Mouse (Mus musculus) liver (tissue): ENCODE measurements around the gene Nlrc5.

Source experiments
- DNase-seq: peaks from one replicate; pipeline ENCODE4 v3.0.0-alpha.2; 2020; ENCODE audit warnings: mixed read lengths

The Nlrc5 gene

DNA sequence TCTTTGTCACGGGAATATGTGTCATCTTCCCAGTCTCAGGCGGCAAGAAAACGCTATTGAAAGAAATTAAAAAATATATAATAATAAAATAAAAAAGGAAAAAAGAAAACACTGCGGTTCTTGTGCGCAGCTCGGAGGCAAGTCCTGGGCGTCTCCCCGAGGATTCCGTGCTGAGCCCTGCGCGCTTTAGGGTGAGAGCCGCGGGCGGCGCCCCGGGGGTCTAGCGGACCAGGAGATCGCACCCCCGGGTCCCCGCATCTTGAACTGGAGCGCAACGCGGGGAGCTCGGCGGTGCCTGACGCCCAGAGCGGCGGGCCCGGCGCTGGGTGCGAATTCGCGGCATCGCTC is 98.3 kb downstream of the Nlrc5 start:
- DNase-seq, result no peak

DNA sequence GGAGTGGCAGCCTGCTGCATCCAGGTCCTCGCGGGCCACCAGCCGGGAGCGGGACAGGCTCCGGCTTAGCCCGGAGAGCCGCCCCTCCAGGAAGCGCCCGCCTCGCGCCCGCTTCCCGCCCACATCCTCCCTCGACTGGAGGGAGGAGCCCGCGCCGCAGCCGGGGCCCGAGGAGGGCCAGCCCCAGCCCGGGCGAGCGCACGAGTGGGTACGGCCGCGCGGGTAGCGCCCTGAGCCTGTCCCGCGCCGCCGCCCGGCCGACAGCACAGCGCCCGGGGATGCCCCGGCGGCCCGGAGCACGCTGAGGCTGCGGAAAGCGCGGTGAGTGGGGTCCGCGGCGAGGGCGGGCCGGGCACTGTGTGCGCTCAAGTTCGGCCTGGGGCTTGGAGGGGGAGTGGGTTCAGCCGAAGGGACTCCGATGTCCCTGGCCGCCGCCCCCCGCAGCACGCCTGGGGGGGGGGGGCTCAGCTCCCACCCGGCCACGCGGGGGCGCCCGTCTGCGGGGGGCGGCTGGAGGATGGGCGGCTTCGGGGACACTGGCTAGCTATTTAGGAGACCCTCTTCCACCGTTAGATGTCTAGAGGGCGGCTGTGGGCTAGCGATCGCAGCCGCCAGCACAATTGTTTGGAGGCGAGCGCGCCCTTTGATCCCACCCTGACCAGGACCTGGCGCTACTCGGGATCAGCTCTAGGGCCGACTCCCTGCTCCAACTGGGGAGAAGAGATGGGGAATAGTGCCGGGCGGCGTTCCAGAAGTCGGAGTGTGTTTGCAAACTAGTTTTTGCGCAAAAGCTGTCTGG is 98.9 kb downstream of the Nlrc5 start, which contains the start of gene Cpne2:
Cpne2 (plus strand) TSS at position 118 of the 799 bp plus-strand sequence.
- peak; percentile 60 for DNase-seq

DNA sequence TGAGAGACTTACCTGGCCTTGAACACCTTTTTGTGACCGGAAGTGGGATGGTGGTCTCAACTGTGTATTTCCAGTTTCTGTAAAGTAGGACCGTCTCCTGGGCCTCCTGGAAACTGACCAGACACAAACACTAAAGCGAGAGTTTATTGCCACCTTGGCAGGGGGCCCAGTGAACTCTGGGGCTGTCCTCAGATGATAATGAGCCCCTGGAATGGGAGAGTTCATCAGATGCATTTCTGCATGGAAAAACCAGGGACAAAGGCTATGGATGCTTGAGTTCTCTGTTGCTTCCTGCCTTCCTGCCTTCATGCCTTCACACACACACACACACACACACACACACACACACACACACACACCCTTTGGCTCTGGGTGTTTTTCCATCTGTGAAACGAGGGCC is 100.5 kb downstream of the Nlrc5 start:
- no peak for DNase-seq

DNA sequence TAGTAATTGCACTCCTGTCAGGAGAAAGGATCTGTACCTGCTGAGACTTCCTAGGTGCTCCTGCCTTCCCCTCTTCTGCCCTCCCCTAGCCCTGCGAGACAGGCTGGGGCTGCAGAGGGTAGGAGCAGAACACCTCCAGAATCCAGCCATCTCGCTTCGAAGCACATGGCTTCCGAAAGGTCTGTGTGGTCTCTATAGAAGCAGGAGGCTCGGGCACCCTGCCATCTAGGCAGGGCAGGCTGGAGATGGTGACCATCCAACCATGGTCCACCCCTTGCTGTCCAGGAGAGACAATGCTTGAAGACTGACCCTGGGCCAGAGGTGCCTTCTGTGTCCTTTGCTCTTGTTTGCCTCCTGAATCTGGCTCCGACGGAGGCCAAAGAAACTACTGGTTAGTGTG is 101.5 kb downstream of the Nlrc5 start:
- DNase-seq, result no peak

DNA sequence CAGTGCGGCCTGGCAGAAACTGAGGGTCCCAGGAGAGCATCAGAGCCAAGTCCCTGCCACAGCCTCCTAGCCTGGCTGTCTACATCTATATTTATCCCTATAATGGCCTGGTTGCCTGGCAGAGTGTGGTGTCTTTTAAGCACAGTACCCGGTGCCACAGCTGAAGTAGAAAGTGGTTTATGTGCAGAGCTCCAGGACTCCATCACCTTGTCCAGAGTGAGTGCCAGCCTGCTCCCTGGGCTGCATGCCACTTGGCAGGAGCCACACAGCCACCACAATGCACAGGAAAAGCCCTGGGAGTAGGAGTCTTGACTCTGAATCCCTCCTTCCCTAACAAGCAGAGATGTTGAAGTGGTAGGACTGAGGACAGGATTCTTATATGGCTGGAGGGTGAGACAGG is 103.3 kb downstream of the Nlrc5 start:
- no peak for DNase-seq

DNA sequence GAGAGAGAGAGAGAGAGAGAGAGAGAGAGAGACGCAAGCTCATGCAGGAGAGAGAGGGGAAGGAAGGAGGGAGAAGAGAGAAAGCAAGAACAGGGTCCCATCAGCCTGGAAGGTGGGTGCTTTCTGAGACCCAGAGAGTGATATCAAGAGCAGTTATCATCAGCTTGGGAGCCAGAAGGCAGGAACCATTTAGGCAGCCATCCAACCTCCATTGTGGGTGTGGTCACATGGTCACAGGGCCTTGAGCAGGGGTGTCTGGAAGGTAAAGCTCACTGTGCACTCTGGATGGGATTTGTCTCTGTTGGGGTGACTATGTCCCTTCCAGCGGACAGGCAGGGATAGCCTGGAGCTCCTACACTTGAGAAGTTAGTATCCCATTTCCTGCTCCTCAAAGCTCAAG is 105.9 kb downstream of the Nlrc5 start:
- DNase-seq, result no peak

DNA sequence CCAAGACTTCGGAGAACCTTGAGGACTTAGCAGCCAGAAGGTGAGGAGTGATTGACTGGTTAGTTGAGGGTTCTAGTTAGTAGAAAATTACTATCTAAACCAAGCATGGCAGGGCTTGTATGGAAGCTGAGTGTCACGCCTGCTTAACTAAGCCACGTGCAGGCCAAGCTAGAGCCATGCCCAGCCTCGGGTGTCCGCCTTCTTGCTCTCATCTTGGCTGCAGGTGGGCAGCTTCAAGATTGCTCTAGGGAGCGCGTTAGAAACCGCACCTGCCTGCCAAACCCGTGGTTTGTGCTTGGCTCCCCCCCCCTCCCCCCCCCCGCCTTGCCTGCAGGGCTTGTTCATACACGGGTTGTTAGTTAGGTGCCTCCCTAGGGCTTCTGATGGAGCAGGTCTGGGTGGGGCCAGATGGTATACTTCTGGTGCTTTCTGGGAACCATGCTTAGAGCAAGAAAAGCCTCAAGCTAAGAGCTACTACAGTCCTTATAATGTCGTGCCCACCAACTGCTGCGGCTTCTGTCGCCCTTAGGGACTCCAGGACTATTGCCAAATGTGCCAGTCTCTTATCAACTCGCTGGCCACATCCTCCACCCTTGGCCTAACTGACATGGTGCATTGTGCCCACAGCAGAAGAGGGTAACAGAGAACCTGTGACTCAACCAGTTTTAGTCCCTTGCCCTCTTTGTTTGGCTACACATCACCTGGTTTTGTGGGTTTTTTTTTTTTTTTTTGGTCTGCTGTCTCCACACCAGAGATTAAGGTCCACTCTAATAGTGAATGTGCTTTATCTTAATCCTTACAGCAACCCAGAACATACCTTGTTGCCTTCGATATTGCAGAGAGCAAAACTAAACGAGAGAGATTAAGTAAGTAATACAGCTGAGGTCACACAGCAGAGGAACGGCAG is 107.0 kb downstream of the Nlrc5 start:
- no peak for DNase-seq

DNA sequence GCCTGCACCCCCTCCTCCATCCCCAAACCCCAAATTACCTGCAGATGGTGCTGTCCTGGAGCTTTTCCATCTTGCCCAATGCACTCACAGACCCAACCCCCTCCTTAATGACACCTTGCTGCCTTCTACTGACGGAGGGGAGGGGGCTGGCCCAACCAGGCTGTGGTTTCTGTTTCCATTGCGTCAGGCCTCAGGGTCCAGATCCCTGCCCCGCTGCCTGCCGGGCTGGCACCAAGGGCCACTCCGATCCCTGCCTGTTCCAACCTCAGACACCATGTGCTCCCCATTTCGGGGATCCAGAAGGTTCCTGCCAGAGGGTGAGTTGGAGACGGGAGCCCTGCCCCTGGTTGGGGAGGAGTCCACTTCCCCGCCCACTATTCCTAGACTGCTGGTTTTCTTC is 109.8 kb downstream of the Nlrc5 start:
- no peak for DNase-seq

DNA sequence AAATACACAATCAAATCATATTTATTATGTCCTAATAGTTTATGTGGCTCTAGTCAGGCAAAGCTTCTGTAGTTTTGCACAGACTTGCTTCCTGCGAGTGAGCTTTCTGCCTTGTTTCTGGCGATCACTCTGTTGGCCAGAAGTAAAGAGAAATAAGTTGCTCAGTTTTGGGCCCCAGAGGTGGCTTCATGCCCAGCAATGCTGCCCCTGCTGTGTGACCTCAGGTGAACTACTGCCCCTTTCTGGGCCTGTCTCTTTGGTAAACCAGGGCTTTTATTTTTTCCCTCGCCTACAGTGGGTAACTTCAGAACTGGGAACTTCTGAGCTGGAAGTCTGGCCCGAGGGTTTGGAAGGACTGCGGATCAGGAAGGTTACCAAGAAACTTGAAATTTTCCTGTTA is 114.9 kb downstream of the Nlrc5 start:
- DNase-seq, result no peak

DNA sequence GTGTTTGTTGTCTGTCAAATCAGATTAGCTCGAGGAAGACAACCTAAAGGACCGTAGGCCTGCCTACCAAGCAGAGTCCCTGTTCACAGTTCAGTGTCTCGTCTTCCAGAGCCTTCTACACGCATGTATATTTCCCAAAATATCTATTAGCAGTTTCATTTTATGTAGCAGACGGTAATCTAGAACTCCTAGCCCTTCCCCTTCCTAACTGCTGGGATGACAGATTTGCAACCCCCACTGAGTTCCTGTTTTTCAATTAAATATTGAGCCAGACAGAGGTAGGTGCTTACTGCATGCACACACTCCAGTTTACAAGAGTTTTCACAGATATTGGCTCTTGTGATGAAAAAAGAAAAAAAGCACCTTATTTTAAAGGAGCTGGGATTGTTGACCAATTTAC is 115.3 kb downstream of the Nlrc5 start:
- DNase-seq, result no peak

DNA sequence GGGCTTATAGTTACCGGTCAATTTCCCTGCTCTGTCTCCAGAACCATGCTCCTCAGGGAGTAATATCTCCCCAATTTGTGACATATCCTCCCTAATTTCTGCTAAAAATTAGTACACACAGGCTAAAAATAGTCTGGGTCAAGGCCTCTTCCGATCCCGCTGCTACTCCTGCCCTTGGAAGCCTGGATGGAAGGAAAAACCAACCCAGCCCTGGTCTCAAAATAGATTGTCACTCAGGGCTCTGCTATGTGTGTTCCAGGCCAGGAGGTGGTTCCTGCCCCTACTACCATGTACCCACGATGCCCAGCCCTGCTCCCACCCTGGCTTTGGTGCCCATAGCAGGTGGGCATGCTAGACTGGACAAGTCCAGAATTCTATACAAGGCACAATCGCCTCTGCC is 115.8 kb downstream of the Nlrc5 start:
- DNase-seq, result no peak

DNA sequence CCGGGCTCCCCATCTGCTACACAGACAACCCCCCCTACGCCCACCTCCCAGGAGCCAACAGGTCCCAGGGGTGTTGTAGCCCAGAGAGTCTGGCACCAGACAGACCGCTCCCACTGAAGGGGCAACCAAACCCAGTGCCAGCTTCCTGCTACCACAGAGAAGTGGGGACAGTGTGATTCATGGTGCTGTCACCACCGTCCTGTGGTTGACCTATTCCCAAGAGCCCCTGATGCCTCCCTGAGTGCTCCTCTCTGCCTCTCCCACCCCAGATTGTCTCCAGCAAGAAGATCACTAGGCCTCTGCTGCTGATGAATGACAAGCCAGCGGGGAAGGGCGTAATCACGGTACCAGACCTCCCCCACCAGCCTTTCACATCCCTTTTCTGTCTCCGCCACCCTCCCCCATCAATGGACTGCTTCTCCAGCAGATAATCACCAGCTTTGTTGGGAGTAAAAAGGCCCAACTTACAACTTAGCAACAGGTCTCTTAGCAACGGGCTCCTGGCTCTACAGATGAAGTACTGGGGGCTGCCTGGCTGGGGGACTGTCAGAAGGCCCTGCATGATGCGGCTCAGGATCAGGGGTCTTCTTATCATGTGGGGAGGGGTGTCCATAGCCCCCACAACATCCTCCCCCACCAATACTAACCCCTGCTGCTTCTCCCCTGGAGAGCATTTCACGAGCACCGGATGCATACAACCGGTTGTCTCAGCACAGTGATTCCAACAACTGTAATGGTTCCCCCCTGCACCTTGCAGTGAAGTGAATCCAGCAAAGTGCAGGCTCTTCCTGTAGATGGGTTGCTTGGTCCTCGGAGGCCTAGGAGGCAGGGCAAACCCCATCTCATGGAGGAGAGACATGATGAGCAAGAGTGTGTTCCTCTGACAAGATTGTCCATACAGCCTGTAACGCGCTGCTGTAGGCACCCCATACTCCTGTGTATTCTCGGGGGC is 117.6 kb downstream of the Nlrc5 start:
- peak; percentile 12 for DNase-seq

DNA sequence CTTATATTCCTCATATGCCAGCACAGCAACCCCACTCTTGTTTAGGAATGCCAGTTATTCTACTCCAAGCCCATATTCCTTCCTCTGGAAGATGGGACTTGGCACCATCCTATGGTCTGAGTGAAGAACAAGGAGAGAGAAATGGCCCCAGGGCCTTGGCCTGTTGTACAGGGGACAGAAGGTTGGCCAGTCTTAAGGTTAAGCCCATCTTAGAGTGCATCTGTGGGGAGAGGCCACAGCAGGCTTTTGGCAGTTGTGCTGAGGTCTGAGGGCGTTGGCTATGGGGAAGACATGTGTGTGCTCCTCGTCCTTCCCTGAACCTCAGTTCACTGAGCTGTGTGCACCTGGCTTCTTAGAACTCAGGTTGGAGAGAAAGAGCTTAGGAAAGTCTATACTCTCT is 118.5 kb downstream of the Nlrc5 start:
- no peak for DNase-seq

DNA sequence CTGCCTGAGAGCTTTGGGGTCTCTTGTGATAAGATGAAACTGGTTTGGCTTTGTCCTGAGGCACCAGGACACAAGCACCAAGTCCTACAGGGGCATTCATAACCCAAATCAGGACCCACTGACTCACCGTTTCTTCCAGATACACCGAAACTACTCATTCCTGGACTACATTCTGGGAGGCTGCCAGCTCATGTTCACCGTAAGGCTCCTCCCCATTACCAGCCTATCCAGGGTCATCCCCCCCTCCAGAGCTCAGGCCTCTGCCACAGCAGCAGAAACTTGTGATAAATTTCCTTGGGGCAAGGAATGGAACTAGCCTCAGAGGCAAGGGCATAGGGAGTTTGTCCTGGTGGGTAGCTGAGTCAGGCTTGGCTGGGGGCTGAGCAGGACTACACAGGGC is 123.1 kb downstream of the Nlrc5 start:
- no peak for DNase-seq

DNA sequence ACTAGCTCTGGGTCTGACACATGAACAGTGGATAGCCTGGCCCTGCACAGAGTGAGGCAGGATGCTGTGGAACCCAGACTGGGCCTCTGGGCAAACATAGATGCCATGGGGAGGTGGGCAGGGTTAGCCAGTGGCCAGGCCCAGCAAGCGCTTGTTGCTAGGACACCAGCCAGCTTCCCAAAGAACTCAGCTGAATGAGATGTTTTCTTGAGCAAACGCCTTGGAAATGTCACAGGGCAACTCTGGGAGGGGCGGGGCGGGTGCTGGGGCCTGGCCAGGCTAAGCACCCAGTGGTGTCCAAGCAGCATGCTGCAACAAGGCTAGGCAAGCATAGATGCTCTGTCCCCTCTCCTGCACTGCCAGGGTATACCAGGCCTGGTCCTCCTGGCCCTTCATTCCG is 127.1 kb downstream of the Nlrc5 start:
- no peak for DNase-seq

DNA sequence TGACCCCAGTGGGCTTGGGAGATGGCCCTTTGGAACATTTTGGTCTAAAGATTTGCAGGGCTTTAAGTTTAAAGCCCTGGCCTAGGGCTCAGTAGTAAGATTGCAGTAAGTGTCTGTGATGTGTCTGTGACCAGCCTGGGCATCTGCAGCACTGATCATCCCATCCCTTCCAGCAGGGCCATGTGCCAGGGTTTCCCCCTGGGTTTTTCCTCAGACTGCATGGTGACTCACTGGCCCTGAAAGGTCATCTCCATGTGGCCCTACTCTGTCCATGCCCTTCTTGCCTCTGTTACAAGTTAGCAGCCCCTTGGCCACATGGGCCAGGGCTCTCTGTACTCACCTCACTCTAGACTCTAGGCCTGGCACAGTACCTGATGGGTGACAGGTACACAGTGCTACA is 130.3 kb downstream of the Nlrc5 start:
- no peak for DNase-seq

DNA sequence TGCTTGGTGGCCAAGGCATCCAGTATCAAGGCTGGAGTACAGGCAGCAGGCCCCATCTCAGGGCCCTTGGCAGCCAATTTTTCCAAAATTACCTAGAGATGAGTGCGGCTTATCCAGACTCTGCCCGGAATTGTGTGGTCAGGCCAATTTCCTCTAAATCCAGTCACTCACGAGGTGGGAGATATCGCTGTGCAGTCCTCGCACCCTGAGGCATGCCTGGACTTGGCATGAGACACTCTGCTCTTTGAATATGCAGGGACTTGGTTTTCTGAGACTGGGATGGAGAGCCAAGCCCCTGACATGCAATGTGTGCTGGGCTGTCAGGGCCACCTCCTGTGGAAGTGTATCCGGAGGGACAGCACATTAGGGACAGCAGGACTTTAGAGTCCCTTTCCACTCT is 131.9 kb downstream of the Nlrc5 start:
- DNase-seq, result no peak

DNA sequence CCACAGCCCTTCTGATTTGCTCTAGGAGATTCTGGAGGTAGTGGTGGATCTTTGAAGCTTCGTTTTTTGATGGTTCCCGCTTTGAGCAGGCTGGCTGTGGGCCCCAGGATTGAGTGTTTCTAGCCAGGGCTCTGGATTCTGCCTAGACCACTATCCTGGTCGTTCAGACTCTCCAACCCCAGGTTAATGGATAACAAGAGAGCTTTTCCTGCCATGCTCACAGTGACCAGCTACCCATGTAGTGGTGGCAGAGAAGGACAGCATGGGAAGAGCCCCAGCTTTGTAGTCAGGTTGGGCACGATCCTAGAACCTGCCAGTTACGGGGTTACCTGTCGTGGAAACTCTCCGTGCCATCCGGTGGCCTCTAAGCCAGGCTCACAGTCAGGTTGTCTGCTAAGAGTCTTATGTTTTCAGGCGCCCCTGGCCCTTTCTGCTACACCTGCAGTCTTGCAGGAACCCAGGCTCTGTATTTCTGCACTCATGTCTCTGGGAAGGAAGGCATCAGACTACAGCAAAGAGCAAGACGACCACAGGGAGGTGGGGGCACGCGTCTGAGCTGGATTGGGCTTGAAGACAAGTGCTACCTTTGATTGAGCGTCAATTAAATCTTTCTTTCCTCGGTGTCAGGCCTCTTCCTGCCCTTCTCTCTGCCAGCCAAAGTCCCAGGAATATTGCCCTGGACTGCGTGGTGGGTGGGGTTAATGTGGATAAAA is 132.4 kb downstream of the Nlrc5 start:
- DNase-seq, result no peak

DNA sequence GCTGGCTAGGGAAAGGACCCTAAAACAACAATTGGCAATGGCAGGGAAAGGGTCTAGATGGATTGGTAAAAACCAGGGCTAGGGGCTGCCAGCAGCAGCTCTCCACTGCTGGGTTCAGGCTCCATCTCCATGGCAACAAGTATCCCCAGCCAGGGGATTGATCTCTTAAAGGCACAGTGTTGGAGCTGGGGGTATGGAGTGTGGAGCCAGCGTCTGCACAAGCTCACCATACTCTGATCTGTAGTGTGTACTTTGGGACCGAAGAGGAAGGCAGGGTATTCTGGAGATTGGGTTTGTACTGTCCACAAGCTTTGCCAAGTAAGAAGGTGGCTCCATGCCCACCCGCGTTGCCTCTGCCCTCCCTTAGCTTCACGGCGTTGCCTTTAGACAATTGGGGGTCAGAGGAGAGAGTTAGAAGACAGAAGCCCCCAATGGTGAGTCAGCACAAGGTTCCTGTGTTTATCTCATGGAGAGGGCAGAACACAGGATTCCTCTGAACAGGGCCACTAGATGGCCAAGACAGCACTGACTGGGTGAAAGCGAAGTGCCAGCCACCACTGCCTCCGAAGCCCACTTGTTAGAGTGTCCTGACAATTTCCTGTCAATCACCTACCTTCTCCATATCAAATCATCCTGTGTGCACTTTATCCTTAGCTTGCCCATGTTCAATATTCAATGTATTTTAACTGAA is 133.1 kb downstream of the Nlrc5 start:
- no peak for DNase-seq

DNA sequence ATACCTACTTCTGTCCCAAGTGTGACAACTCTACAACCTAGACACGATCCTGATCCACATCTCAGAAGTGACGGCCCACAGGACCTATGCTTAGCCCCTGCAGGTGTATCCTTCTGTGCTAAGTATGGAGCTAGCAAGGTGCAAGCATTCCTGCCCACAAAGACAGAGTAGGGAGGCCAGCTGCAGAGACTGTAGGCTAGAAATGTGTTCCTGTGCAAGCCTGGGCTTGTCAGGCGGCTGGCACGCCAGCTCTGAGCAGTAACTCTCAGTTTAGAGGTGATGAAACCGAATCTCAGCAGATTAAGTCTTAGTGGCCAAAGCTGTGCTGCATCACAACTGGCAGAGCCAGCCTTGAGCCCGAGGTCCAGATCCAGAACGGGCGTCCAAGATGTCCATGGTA is 133.9 kb downstream of the Nlrc5 start:
- no peak for DNase-seq

DNA sequence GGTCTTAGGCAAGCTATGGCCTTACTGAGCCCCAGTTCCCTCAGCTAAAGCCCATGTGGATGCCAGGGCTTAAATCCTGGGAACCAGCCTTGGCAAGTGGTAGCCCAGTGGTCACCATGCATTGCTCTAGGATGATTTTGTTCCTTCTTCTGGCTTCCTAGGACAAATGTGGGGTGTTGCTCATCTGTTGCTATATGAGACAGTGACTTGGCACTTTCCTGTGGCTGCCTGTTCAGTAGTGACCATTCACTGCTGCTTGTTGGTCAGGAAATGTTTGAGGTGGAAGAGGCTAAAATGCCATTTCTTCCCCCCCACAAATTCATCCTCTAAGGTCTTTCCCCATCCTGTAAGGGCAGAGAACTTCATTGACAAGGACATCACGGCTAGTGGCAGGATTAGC is 135.3 kb downstream of the Nlrc5 start:
- DNase-seq, result no peak

DNA sequence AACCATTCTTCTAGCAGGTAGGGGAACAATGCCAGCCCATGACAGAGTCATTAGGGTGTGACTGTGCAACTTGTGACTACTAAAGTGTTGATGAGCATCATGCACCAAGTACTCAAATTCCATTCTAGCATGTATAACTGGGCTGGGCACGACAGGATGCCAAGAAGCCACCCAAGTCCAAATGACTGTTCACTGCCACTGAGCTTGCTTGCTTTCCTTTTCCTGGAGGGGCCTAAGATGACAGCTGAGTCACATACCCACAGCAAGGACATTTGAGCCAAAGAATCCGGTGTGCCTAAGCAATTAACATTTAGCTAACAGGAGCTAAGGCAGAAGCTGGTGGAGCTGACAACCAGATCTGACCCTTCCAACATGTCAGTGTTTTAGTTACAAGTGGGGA is 137.7 kb downstream of the Nlrc5 start:
- no peak for DNase-seq
